Mouse (Mus musculus) stomach, postnatal 0 days (tissue): Measurements from ENCODE around the gene Serpina3m. TPM values are rescaled to one million over a fixed set of nuclear protein-coding genes. Genes with fewer than 3 reads are reported as not detected.
A peak's percentile ranks its signal among the peaks of the same experiment; 100 is the strongest.

ENCODE experiments used
- ATAC-seq: fragments of 200-750 bp; cut with Nextera tagmentation; 2 replicates; pipeline ENCODE4 v1.8.0; 2017; ENCODE audit not compliant: low FRiP score, low TSS enrichment
- DNase-seq: peaks from one replicate; pipeline ENCODE4 v3.0.0-alpha.2; 2016; ENCODE audit warnings: low spot score
- H3K27ac ChIP-seq: fragments of 300-500 bp; sonication (generic); replicated peaks from 2 replicates; pipeline ENCODE4 v1.5.1; 2014; ENCODE audit warnings: mild to moderate bottlenecking, control low read depth
- H3K27me3 ChIP-seq: fragments of 300-500 bp; sonication (generic); 2 replicates; pipeline ENCODE4 v1.6.1; 2014; ENCODE audit warnings: low read length; ENCODE audit not compliant: control insufficient read depth, insufficient read depth
- H3K36me3 ChIP-seq: fragments of 300-500 bp; sonication (generic); 2 replicates; pipeline ENCODE4 v1.6.1; 2014; ENCODE audit warnings: low read length, mixed read lengths; ENCODE audit not compliant: control insufficient read depth, insufficient read depth
- H3K4me1 ChIP-seq: fragments of 300-500 bp; sonication (generic); replicated peaks from 2 replicates; pipeline ENCODE4 v1.6.1; 2014; ENCODE audit warnings: antibody characterized with exemption; ENCODE audit not compliant: control insufficient read depth, insufficient read depth
- H3K4me2 ChIP-seq: fragments of 300-500 bp; sonication (generic); replicated peaks from 2 replicates; pipeline ENCODE4 v1.6.1; 2014; ENCODE audit warnings: low read depth, mild to moderate bottlenecking, control low read depth, moderate library complexity
- H3K4me3 ChIP-seq: fragments of 300-500 bp; sonication (generic); 2 replicates; pipeline ENCODE4 v1.5.1; 2014; ENCODE audit warnings: low read depth, low read length, control low read depth
- H3K9ac ChIP-seq: fragments of 300-500 bp; sonication (generic); 2 replicates; pipeline ENCODE4 v1.6.1; 2014; ENCODE audit warnings: mild to moderate bottlenecking, low read length, control low read depth, mixed read lengths
- H3K9me3 ChIP-seq: fragments of 300-500 bp; sonication (generic); 2 replicates; pipeline ENCODE4 v1.6.1; 2016; ENCODE audit warnings: low read length; ENCODE audit not compliant: control insufficient read depth
- CTCF ChIP-seq: IDR thresholded peaks from 2 replicates; pipeline ENCODE4 v1.5.1; 2016; ENCODE audit warnings: antibody characterized with exemption, low read depth, mild to moderate bottlenecking, moderate library complexity
- EP300 ChIP-seq: optimal IDR thresholded peaks from 2 replicates; pipeline ENCODE3; 2016; ENCODE audit warnings: antibody characterized with exemption
- WGBS: fragments of 180-500 bp; shearing (Covaris S2); extraction: QIAGEN DNeasy Blood & Tissue Kit; methylation state at CpG from one replicate; pipeline ENCODE4 v1.1.7; 2014; 5-methylcytosine and 5-hydroxymethylcytosine counted together
- polyA plus RNA-seq: library from polyadenylated mRNA; unstranded; fragments of >200 nt; fragmentation: Nextera tagmentation; extraction: Ambion mirVana; gene quantifications from 2 replicates; pipeline ENCODE4 v1.2.1, GENCODE M21; 2015

The Serpina3m gene
- polyA plus RNA-seq, 1 experiment from 2014 or later = 0.30 TPM

GRCm38 (mm10) chr12:104406454-104406885, 68.2 kb downstream of the Serpina3m start, which contains the start of gene Serpina3n:
Serpina3n (plus strand) TSS chr12:104406729.
- Histone ChIP-seq H3K4me2 (no peak within 1 kb of the TSS), H3K27me3 (no peaks in the 10 kb centered on the region), H3K9me3 (no peaks in the 10 kb centered on the region), H3K27ac (no peak within 1 kb of the TSS), H3K9ac (no peak within 1 kb of the TSS), H3K4me1 (no peaks in the 10 kb centered on the region), H3K4me3 (no peak within 1 kb of the TSS), H3K36me3 (no peaks in the 10 kb centered on the region)
- TF ChIP-seq CTCF (no peak), EP300 (no peak)
- ATAC-seq (0 out of 2 replicates have a peak, but pooled peaks have one; percentile 12), DNase-seq (no peak)
- 38% methylated on average over 4 of the region's 4 CpGs for WGBS

GRCm38 (mm10) chr12:104412507-104412906, 74.2 kb downstream of the Serpina3m start:
- Histone ChIP-seq H3K27me3 (no peaks in the 10 kb centered on the region), H3K4me2 (no peak overlapping the region), H3K36me3 (no peaks in the 10 kb centered on the region), H3K27ac (no peak overlapping the region), H3K9me3 (no peaks in the 10 kb centered on the region), H3K9ac (no peak overlapping the region), H3K4me1 (no peaks in the 10 kb centered on the region), H3K4me3 (no peak overlapping the region)
- 80% methylated on average over 6 of the region's 6 CpGs for WGBS
- no peak for TF ChIP-seq EP300
- TF ChIP-seq CTCF = no peak
- ATAC-seq (no peak), DNase-seq (no peak)

- Histone ChIP-seq H3K36me3 (no peaks in the 10 kb centered on the region), H3K27ac (no peak overlapping the region), H3K4me1 (no peaks in the 10 kb centered on the region), H3K4me3 (no peak overlapping the region), H3K9me3 (no peaks in the 10 kb centered on the region), H3K4me2 (no peak overlapping the region), H3K27me3 (no peaks in the 10 kb centered on the region), H3K9ac (no peak overlapping the region)
- DNase-seq = no peak
- TF ChIP-seq CTCF = no peak
- no peak for TF ChIP-seq EP300
- WGBS = 52% methylated on average over 2 of the region's 2 CpGs
- ATAC-seq = no peak
These were observed 76.3 kb downstream of the Serpina3m start for GRCm38 (mm10) chr12:104414576-104414975.

- H3K9me3 ChIP-seq = no peaks in the 10 kb centered on the region
- DNase-seq (peak; percentile 46), ATAC-seq (peak; percentile 89)
- no peak for TF ChIP-seq EP300
- no peak for TF ChIP-seq CTCF
- H3K27me3 ChIP-seq = no peaks in the 10 kb centered on the region
- H3K4me2 ChIP-seq = no peak overlapping the region
- H3K4me3 ChIP-seq = no peak overlapping the region
- 23% methylated on average over 6 of the region's 6 CpGs for WGBS
- H3K27ac ChIP-seq = peak overlapping the region; percentile 63; the same call in 1 of the 2 replicates
- no peak overlapping the region for H3K9ac ChIP-seq
- H3K36me3 ChIP-seq = no peaks in the 10 kb centered on the region
- no peaks in the 10 kb centered on the region for H3K4me1 ChIP-seq
These were observed 77.5 kb downstream of the Serpina3m start for GRCm38 (mm10) chr12:104415625-104416315.

- Histone ChIP-seq H3K36me3 (no peaks in the 10 kb centered on the region), H3K4me1 (no peaks in the 10 kb centered on the region), H3K27me3 (no peaks in the 10 kb centered on the region), H3K9me3 (no peaks in the 10 kb centered on the region), H3K4me3 (no peak overlapping the region), H3K4me2 (peak overlapping the region; percentile 20; the same call in 1 of the 2 replicates), H3K9ac (no peak overlapping the region), H3K27ac (0 out of 2 replicates have a peak overlapping the region, but pooled peaks have one; percentile 18)
- 22% methylated on average over 14 of the region's 17 CpGs for WGBS
- TF ChIP-seq CTCF (peak; percentile 82), EP300 (no peak)
- DNase-seq = peak; percentile 87
- peak; percentile 23; the same call in 1 of the 2 replicates for ATAC-seq
These were observed 80.3 kb downstream of the Serpina3m start for GRCm38 (mm10) chr12:104418340-104419135.

- ATAC-seq (no peak), DNase-seq (no peak)
- no peaks in the 10 kb centered on the region for H3K4me1 ChIP-seq
- TF ChIP-seq CTCF (peak; percentile 76), EP300 (no peak)
- no peak overlapping the region for H3K27ac ChIP-seq
- no peaks in the 10 kb centered on the region for H3K9me3 ChIP-seq
- 13% methylated on average over 2 of the region's 2 CpGs for WGBS
- H3K27me3 ChIP-seq = no peaks in the 10 kb centered on the region
- H3K9ac ChIP-seq = no peak overlapping the region
- no peaks in the 10 kb centered on the region for H3K36me3 ChIP-seq
- H3K4me3 ChIP-seq = no peak overlapping the region
- no peak overlapping the region for H3K4me2 ChIP-seq
These were observed 80.8 kb downstream of the Serpina3m start for GRCm38 (mm10) chr12:104419136-104419462.
